Mouse (Mus musculus): ENCODE results near the gene Kcnj2.

Kcnj2 gene

GRCm38 (mm10) chr11:111091117-111091516 is 25.2 kb downstream of the Kcnj2 start:
- DNase-seq (ENCODE audit: low spot score in 2 of 2): no peak

- no peak for DNase-seq (ENCODE audit: low spot score in 2 of 2)
Measured at GRCm38 (mm10) chr11:111092967-111093366, 27.0 kb downstream of the Kcnj2 start.

- DNase-seq (ENCODE audit: low spot score in 2 of 2): peak in 1 of 2 experiments; percentile 36
Measured at GRCm38 (mm10) chr11:111096612-111097011, 30.6 kb downstream of the Kcnj2 start.

- DNase-seq (ENCODE audit: low spot score in 2 of 2): no peak
Measured at GRCm38 (mm10) chr11:111100131-111100530, 34.2 kb downstream of the Kcnj2 start.

GRCm38 (mm10) chr11:111100651-111101050 is 34.7 kb downstream of the Kcnj2 start:
- no peak for DNase-seq (ENCODE audit: low spot score in 2 of 2)

GRCm38 (mm10) chr11:111101620-111102176 is 35.7 kb downstream of the Kcnj2 start:
- no peak for DNase-seq (ENCODE audit: low spot score in 2 of 2)

- DNase-seq (ENCODE audit: low spot score in 2 of 2): no peak
Measured at GRCm38 (mm10) chr11:111104422-111104821, 38.5 kb downstream of the Kcnj2 start.

GRCm38 (mm10) chr11:111108130-111108529 is 42.2 kb downstream of the Kcnj2 start:
- DNase-seq (ENCODE audit: low spot score in 2 of 2): no peak

- no peak for DNase-seq (ENCODE audit: low spot score in 2 of 2)
Measured at GRCm38 (mm10) chr11:111121514-111121913, 55.5 kb downstream of the Kcnj2 start.

- DNase-seq (ENCODE audit: low spot score in 2 of 2): no peak
Measured at GRCm38 (mm10) chr11:111123324-111123723, 57.4 kb downstream of the Kcnj2 start.

GRCm38 (mm10) chr11:111125963-111126362 is 60.0 kb downstream of the Kcnj2 start:
- no peak for DNase-seq (ENCODE audit: low spot score in 2 of 2)
